Mouse (Mus musculus) right cerebral cortex, postnatal 14 days (tissue): ENCODE measurements at regions not wholly inside any gene's neighbourhood (a gene's known extent, or its start where the extent isn't known, plus 50 kb on each side); places are given as distances from the start of the nearest gene placed in this dataset.

Source experiments
- DNase-seq: peaks from one replicate; pipeline ENCODE4 v3.0.0; 2022

- DNase-seq = no peak
Measured at GRCm38 (mm10) chr16:30006826-30007225, 57.4 kb upstream of the Hes1 start.

- peak; percentile 88 for DNase-seq
Measured at GRCm38 (mm10) chr16:30008451-30009357, 55.5 kb upstream of the Hes1 start.

- DNase-seq = no peak
Measured at GRCm38 (mm10) chr16:30009521-30010186, 54.5 kb upstream of the Hes1 start.

- no peak for DNase-seq
Measured at GRCm38 (mm10) chr16:30013123-30013522, 51.1 kb upstream of the Hes1 start.

DNA sequence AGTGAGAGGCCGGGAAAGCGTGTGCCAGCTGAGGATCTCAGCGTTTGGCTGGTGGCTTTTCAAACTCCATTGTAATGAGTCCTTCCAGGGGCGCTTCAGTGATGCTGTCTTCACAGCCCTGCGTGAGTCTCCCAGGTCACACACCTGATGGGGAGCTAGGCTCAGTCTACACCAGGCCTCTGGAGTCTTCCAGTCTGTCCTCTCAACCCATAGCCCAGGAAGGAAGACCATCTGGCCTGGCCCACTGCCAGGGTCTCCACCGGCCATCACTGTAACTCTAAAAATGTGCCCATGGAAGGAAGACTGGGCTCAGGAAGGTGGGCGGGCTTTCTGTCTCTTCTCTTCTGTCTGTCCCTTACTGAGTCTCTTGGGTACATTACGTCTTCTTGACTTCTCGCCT is 50.2 kb upstream of the Hes1 start:
- no peak for DNase-seq
